21 mouse cellular contexts compared by ENCODE assay signal in the genomic region with DNA sequence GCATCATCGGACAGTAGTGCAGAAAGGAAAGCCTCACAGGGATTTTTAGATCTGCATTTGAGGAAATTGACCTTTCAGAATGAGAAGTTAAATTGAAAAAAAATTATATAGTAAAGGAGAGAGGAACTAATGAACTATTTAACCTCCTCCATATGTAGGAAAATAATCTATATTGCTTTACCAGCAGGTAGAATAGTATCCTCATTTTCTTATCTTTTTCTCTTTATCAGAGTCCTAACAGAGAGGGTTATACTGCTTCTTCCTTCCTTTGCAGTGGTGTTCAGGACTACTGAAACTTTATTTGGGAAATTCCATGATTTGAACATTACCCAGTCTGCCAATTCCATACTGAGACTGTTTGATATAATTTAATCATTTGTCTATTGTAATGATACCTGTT. TPM values are rescaled to one million over a fixed set of nuclear protein-coding genes. Genes with fewer than 3 reads are reported as not detected.
DNase-seq lines count a peak whose midpoint lies in the region; TF ChIP-seq lines count a peak whose summit lies in the region.
"Had no signal": no experiment of that assay in that cellular context is flagged by ENCODE, and none has a peak within 500 bp of the region (broad histone marks: within the 10 kb centered on the region; RNA-seq: fewer than 3 reads in every experiment).

No protein-coding gene starts in this region.

- H3K27ac ChIP-seq in MEL (ENCODE audit: control insufficient read depth, low read depth, low read length): no peak overlapping the region

- peaks cover 22% of the 10 kb centered on the region in 2 experiments for H3K36me3 ChIP-seq in MEL (ENCODE audit: control insufficient read depth in 1 of 2, insufficient read depth in 2 of 2, low read length in 2 of 2)

- no peak overlapping the region for H3K4me3 ChIP-seq in MEL (ENCODE audit: control insufficient read depth in 1 of 2, insufficient read depth in 1 of 2, low read depth in 2 of 2, low read length in 2 of 2)

- no peak for TF ChIP-seq RAD21 in MEL (IDR thresholded peaks at IDR 0.05; ENCODE audit: low read depth, low read length)

- no peak for TF ChIP-seq POLR2A in MEL (IDR thresholded peaks at IDR 0.05; ENCODE audit: control insufficient read depth in 1 of 2, insufficient read depth in 1 of 2, low read depth in 1 of 2, low read length in 2 of 2, poor library complexity in 1 of 2)

- no peaks in the 10 kb centered on the region for H3K9me3 ChIP-seq in MEL (replicated peaks; ENCODE audit: insufficient read depth, low read length)
- H3K9me3 ChIP-seq: G1E had no signal

- no peaks in the 10 kb centered on the region for H3K79me2 ChIP-seq in MEL (ENCODE audit: control insufficient read depth, insufficient read depth, low read length, poor library complexity)

- H3K4me1 ChIP-seq in MEL (ENCODE audit: control insufficient read depth in 1 of 2, insufficient read depth in 2 of 2, low read length in 2 of 2): peaks cover 6 to 14% of the 10 kb centered on the region in 2 experiments

- H3K27me3 ChIP-seq in MEL (ENCODE audit: control insufficient read depth in 1 of 2, insufficient read depth in 2 of 2, low read length in 2 of 2): no peaks in the 10 kb centered on the region
- H3K27me3 ChIP-seq: CH12.LX, Patski had no signal

- peak; percentile 47 to 60; a peak in 2 of 4 replicates for TF ChIP-seq EP300 in MEL (IDR thresholded peaks at IDR 0.05; ENCODE audit: low read depth in 1 of 2, low read length in 2 of 2)

- H3K9ac ChIP-seq in MEL (ENCODE audit: control insufficient read depth, low read depth, low read length, poor library complexity, severe bottlenecking): no peak overlapping the region

- no peak for DNase-seq in MEL (ENCODE audit: low read depth, low spot score)
- DNase-seq in thymus, postnatal 14 days: no peak
- DNase-seq: adrenal gland, adult 2 months; adrenal gland, adult 8-10 months; adrenal gland, postnatal 10 days; adrenal gland, postnatal 14 days; adrenal gland, postnatal 25 days; adrenal gland, postnatal 36 days; B cell, adult 2 months; cerebellum, adult 11 months; cerebellum, adult 11-12 months; cerebellum, adult 18-20 months; cerebellum, adult 2 months; cerebellum, adult 8-10 months had no signal

- no peak for TF ChIP-seq CTCF in MEL (IDR thresholded peaks at IDR 0.05 in 2 of 3, conservative IDR thresholded peaks at IDR 0.05 in 1 of 3; ENCODE audit: control insufficient read depth in 1 of 3, insufficient read depth in 1 of 3, low read depth in 2 of 3, low read length in 3 of 3, poor library complexity in 1 of 3, severe bottlenecking in 1 of 3)

TF ChIP-seq in MEL, 35 proteins besides CTCF, POLR2A, EP300 and RAD21:
- TF ChIP-seq USF2 (IDR thresholded peaks at IDR 0.05; ENCODE audit: borderline replicate concordance in 1 of 2, insufficient read depth in 1 of 2, low read depth in 1 of 2, low read length in 2 of 2) (no peak), GATA1 (IDR thresholded peaks at IDR 0.05; ENCODE audit: low read depth, low read length) (peak; percentile 86)

RNA-seq across cellular contexts. Expression of a gene that starts 27.8 kb away (rescaled TPM):
- 2.2 and 3.1 TPM in 2 replicates for total RNA-seq in MEL (2012; rRNA removed)
- polyA plus RNA-seq in MEL (2012; ENCODE audit: insufficient read depth in 1 of 2, insufficient read length in 2 of 2, low read depth in 1 of 2, low replicate concordance in 2 of 2, missing spikeins in 1 of 2): 1 to 10 TPM in 1 of 2 experiments, not detected in 1; 9.9 TPM

RNA-seq across cellular contexts. Expression of a gene that starts 37.1 kb away (rescaled TPM):
- total RNA-seq in MEL (2012; rRNA removed): 0.04 TPM in 1 of 2 replicates, not detected in the other
- not detected for polyA plus RNA-seq in MEL (2012; ENCODE audit: insufficient read depth in 1 of 2, insufficient read length in 2 of 2, low read depth in 1 of 2, low replicate concordance in 2 of 2, missing spikeins in 1 of 2)
- total RNA-seq: adrenal gland, adult 18-20 months; adrenal gland, adult 2 months; adrenal gland, adult 8-10 months; adrenal gland, postnatal 10 days; adrenal gland, postnatal 14 days; adrenal gland, postnatal 25 days; adrenal gland, postnatal 36 days; adrenal gland, postnatal 4 days; CH12.LX had no signal
- polyA plus RNA-seq: activated CD4-positive, CD25-positive, alpha-beta regulatory T cell, adult 4 months; adrenal gland, adult 2 months; CD4-positive, CD25-positive, alpha-beta regulatory T cell, adult 4 months; G1E; Patski had no signal

RNA-seq across cellular contexts. Expression of a gene that starts 45.7 kb away (rescaled TPM):
- 26.4 and 32.8 TPM in 2 replicates for total RNA-seq in MEL (2012; rRNA removed)
- polyA plus RNA-seq in MEL (2012; ENCODE audit: insufficient read depth in 1 of 2, insufficient read length in 2 of 2, low read depth in 1 of 2, low replicate concordance in 2 of 2, missing spikeins in 1 of 2): 10 to 100 TPM; 30.2 to 78.6 TPM
